11 mouse cellular contexts compared by ENCODE assay signal in genomic region chr8:89609074-89609473, GRCm38 (mm10).
"Had no signal": no experiment of that assay in that cellular context is flagged by ENCODE, and none has a peak within 500 bp of the region (broad histone marks: within the 10 kb centered on the region; RNA-seq: fewer than 3 reads in every experiment).

No protein-coding gene starts in this region.

- H3K36me3 ChIP-seq: limb, embryonic 13.5 days; midbrain, embryonic 13.5 days; stomach, embryonic 15.5 days had no signal

- H3K4me1 ChIP-seq: midbrain, embryonic 13.5 days; stomach, embryonic 15.5 days had no signal

- H3K27me3 ChIP-seq: midbrain, embryonic 13.5 days; stomach, embryonic 15.5 days had no signal

- H3K9ac ChIP-seq: limb, embryonic 13.5 days; liver, embryonic 14.5 days; midbrain, embryonic 13.5 days; stomach, embryonic 15.5 days had no signal

- H3K4me3 ChIP-seq: layer of hippocampus, adult 2 months; limb, embryonic 13.5 days; midbrain, embryonic 13.5 days; stomach, embryonic 15.5 days had no signal

- ATAC-seq: midbrain, embryonic 13.5 days had no signal

- H3K27ac ChIP-seq: layer of hippocampus, adult 2 months; limb, embryonic 13.5 days; liver, embryonic 14.5 days; midbrain, embryonic 13.5 days; stomach, embryonic 15.5 days had no signal

- DNase-seq: kidney, adult 18-20 months; kidney, postnatal 4 days; left cerebral cortex, postnatal 4 days; lung, adult 18-20 months; thymus, adult 2 months; thymus, postnatal 25 days had no signal

- H3K4me2 ChIP-seq: limb, embryonic 13.5 days; midbrain, embryonic 13.5 days; stomach, embryonic 15.5 days had no signal

- H3K9me3 ChIP-seq: stomach, embryonic 15.5 days had no signal
